Mouse (Mus musculus): ENCODE results near the gene Nphp4. TPM values are rescaled to one million over a fixed set of nuclear protein-coding genes. Genes with fewer than 3 reads are reported as not detected.

The Nphp4 gene
- 2.6 and 2.7 TPM in 2 replicates for polyA plus RNA-seq (2016; fragmentation: Nextera tagmentation; extraction: Ambion mirVana)

GRCm38 (mm10) chr4:152476427-152477023, at the start of gene Nphp4:
Nphp4 (plus strand) TSS chr4:152476706.
- peaks cover 28% of the 10 kb centered on the region for H3K27me3 ChIP-seq (replicated peaks)
- ATAC-seq (ENCODE audit: insufficient number of reproducible peaks, low FRiP score), result no peak
- H3K27ac ChIP-seq (ENCODE audit: poor library complexity, severe bottlenecking), result no peak within 1 kb of the TSS
- H3K4me2 ChIP-seq, result peak within 1 kb of the TSS; percentile 82
- no peaks in the 10 kb centered on the region for H3K36me3 ChIP-seq
- peaks cover 14% of the 10 kb centered on the region for H3K4me1 ChIP-seq (replicated peaks)
- 6% methylated on average over 18 of the region's 18 CpGs for WGBS
- peak within 1 kb of the TSS; percentile 87 for H3K9ac ChIP-seq
- H3K9me3 ChIP-seq (replicated peaks), result peaks cover 15% of the 10 kb centered on the region
- H3K4me3 ChIP-seq, result peak within 1 kb of the TSS; percentile 75

GRCm38 (mm10) chr4:152428259-152428658, 48.2 kb upstream of the Nphp4 start:
- peaks cover 15% of the 10 kb centered on the region for H3K27me3 ChIP-seq (replicated peaks)
- H3K4me3 ChIP-seq, result no peak overlapping the region
- H3K4me2 ChIP-seq, result no peak overlapping the region
- peaks cover 4% of the 10 kb centered on the region; the same call in 1 of the 2 replicates for H3K9me3 ChIP-seq (replicated peaks)
- H3K27ac ChIP-seq (ENCODE audit: poor library complexity, severe bottlenecking), result no peak overlapping the region
- no peaks in the 10 kb centered on the region for H3K4me1 ChIP-seq (replicated peaks)
- 44% methylated on average over 8 of the region's 8 CpGs for WGBS
- no peak overlapping the region for H3K9ac ChIP-seq
- ATAC-seq (ENCODE audit: insufficient number of reproducible peaks, low FRiP score), result no peak
- no peaks in the 10 kb centered on the region for H3K36me3 ChIP-seq

- H3K4me1 ChIP-seq (replicated peaks), result no peaks in the 10 kb centered on the region
Measured at GRCm38 (mm10) chr4:152432308-152432707, 44.2 kb upstream of the Nphp4 start.

GRCm38 (mm10) chr4:152434836-152435235, 41.7 kb upstream of the Nphp4 start:
- Histone ChIP-seq H3K9ac (no peak overlapping the region), H3K27me3 (replicated peaks) (peaks cover 44% of the 10 kb centered on the region), H3K9me3 (replicated peaks) (no peaks in the 10 kb centered on the region), H3K27ac (ENCODE audit: poor library complexity, severe bottlenecking) (no peak overlapping the region), H3K4me1 (replicated peaks) (no peaks in the 10 kb centered on the region), H3K4me3 (0 out of 2 replicates have a peak overlapping the region, but pooled peaks have one; percentile 7), H3K36me3 (no peaks in the 10 kb centered on the region), H3K4me2 (peak overlapping the region; percentile 60)
- 1% methylated on average over 9 of the region's 9 CpGs for WGBS
- peak; percentile 66; the same call in 1 of the 2 replicates for ATAC-seq (ENCODE audit: insufficient number of reproducible peaks, low FRiP score)

More at GRCm38 (mm10) chr4:152432308-152432707, 44.2 kb upstream of the Nphp4 start:
- Histone ChIP-seq H3K4me3 (no peak overlapping the region), H3K36me3 (no peaks in the 10 kb centered on the region), H3K9me3 (replicated peaks) (no peaks in the 10 kb centered on the region), H3K9ac (no peak overlapping the region), H3K4me2 (no peak overlapping the region), H3K27me3 (replicated peaks) (peaks cover 31% of the 10 kb centered on the region), H3K27ac (ENCODE audit: poor library complexity, severe bottlenecking) (no peak overlapping the region)
- WGBS, result 44% methylated on average over 5 of the region's 5 CpGs
- ATAC-seq (ENCODE audit: insufficient number of reproducible peaks, low FRiP score), result no peak

- Histone ChIP-seq H3K36me3 (no peaks in the 10 kb centered on the region), H3K4me3 (0 out of 2 replicates have a peak overlapping the region, but pooled peaks have one; percentile 7), H3K4me2 (peak overlapping the region; percentile 60), H3K27ac (ENCODE audit: poor library complexity, severe bottlenecking) (no peak overlapping the region), H3K27me3 (replicated peaks) (peaks cover 47% of the 10 kb centered on the region), H3K9ac (no peak overlapping the region), H3K9me3 (replicated peaks) (no peaks in the 10 kb centered on the region), H3K4me1 (replicated peaks) (no peaks in the 10 kb centered on the region)
- ATAC-seq (ENCODE audit: insufficient number of reproducible peaks, low FRiP score), result no peak
- WGBS, result 15% methylated on average over 10 of the region's 10 CpGs
Measured at GRCm38 (mm10) chr4:152435255-152435654, 41.3 kb upstream of the Nphp4 start.

GRCm38 (mm10) chr4:152440882-152441281, 35.6 kb upstream of the Nphp4 start:
- no peaks in the 10 kb centered on the region for H3K36me3 ChIP-seq
- no peak overlapping the region for H3K4me2 ChIP-seq
- no peak overlapping the region for H3K4me3 ChIP-seq
- no peak overlapping the region for H3K27ac ChIP-seq (ENCODE audit: poor library complexity, severe bottlenecking)
- WGBS, result 57% methylated on average over 9 of the region's 9 CpGs
- no peaks in the 10 kb centered on the region for H3K9me3 ChIP-seq (replicated peaks)
- H3K27me3 ChIP-seq (replicated peaks), result peaks cover 27% of the 10 kb centered on the region; the same call in 1 of the 2 replicates
- no peak overlapping the region for H3K9ac ChIP-seq
- ATAC-seq (ENCODE audit: insufficient number of reproducible peaks, low FRiP score), result no peak
- H3K4me1 ChIP-seq (replicated peaks), result no peaks in the 10 kb centered on the region

GRCm38 (mm10) chr4:152441536-152441935, 35.0 kb upstream of the Nphp4 start:
- no peaks in the 10 kb centered on the region for H3K9me3 ChIP-seq (replicated peaks)
- no peak for ATAC-seq (ENCODE audit: insufficient number of reproducible peaks, low FRiP score)
- H3K4me2 ChIP-seq, result no peak overlapping the region
- H3K27ac ChIP-seq (ENCODE audit: poor library complexity, severe bottlenecking), result no peak overlapping the region
- WGBS, result 37% methylated on average over 9 of the region's 9 CpGs
- no peak overlapping the region for H3K9ac ChIP-seq
- no peaks in the 10 kb centered on the region for H3K36me3 ChIP-seq
- no peak overlapping the region for H3K4me3 ChIP-seq
- H3K27me3 ChIP-seq (replicated peaks), result peaks cover 27% of the 10 kb centered on the region; the same call in 1 of the 2 replicates
- H3K4me1 ChIP-seq (replicated peaks), result no peaks in the 10 kb centered on the region

GRCm38 (mm10) chr4:152446178-152446577, 30.3 kb upstream of the Nphp4 start:
- Histone ChIP-seq H3K4me3 (no peak overlapping the region), H3K4me1 (replicated peaks) (no peaks in the 10 kb centered on the region), H3K27ac (ENCODE audit: poor library complexity, severe bottlenecking) (no peak overlapping the region), H3K9ac (no peak overlapping the region), H3K36me3 (no peaks in the 10 kb centered on the region), H3K4me2 (no peak overlapping the region), H3K27me3 (replicated peaks) (0 out of 2 replicates have a peak, but pooled peaks cover 3% of the 10 kb centered on the region), H3K9me3 (replicated peaks) (no peaks in the 10 kb centered on the region)
- ATAC-seq (ENCODE audit: insufficient number of reproducible peaks, low FRiP score), result no peak
- WGBS, result 67% methylated on average over 10 of the region's 10 CpGs

- no peak for ATAC-seq (ENCODE audit: insufficient number of reproducible peaks, low FRiP score)
- H3K4me3 ChIP-seq, result no peak overlapping the region
- H3K27me3 ChIP-seq (replicated peaks), result no peaks in the 10 kb centered on the region
- H3K36me3 ChIP-seq, result no peaks in the 10 kb centered on the region
- H3K27ac ChIP-seq (ENCODE audit: poor library complexity, severe bottlenecking), result no peak overlapping the region
- WGBS, result 74% methylated on average over 22 of the region's 22 CpGs
- no peak overlapping the region for H3K9ac ChIP-seq
- H3K4me1 ChIP-seq (replicated peaks), result no peaks in the 10 kb centered on the region
- H3K9me3 ChIP-seq (replicated peaks), result 0 out of 2 replicates have a peak, but pooled peaks cover 4% of the 10 kb centered on the region
- H3K4me2 ChIP-seq, result no peak overlapping the region
Measured at GRCm38 (mm10) chr4:152447731-152448665, 28.5 kb upstream of the Nphp4 start.

- no peaks in the 10 kb centered on the region for H3K4me1 ChIP-seq (replicated peaks)
- no peak overlapping the region for H3K27ac ChIP-seq (ENCODE audit: poor library complexity, severe bottlenecking)
- H3K36me3 ChIP-seq, result no peaks in the 10 kb centered on the region
- ATAC-seq (ENCODE audit: insufficient number of reproducible peaks, low FRiP score), result no peak
- H3K9me3 ChIP-seq (replicated peaks), result 0 out of 2 replicates have a peak, but pooled peaks cover 4% of the 10 kb centered on the region
- H3K4me3 ChIP-seq, result no peak overlapping the region
- H3K9ac ChIP-seq, result no peak overlapping the region
- no peaks in the 10 kb centered on the region for H3K27me3 ChIP-seq (replicated peaks)
- H3K4me2 ChIP-seq, result no peak overlapping the region
- 65% methylated on average over 8 of the region's 8 CpGs for WGBS
Measured at GRCm38 (mm10) chr4:152448666-152449018, 27.9 kb upstream of the Nphp4 start.

GRCm38 (mm10) chr4:152451371-152451770, 25.1 kb upstream of the Nphp4 start:
- no peaks in the 10 kb centered on the region for H3K36me3 ChIP-seq
- no peaks in the 10 kb centered on the region for H3K27me3 ChIP-seq (replicated peaks)
- 0 out of 2 replicates have a peak, but pooled peaks cover 4% of the 10 kb centered on the region for H3K9me3 ChIP-seq (replicated peaks)
- H3K4me3 ChIP-seq, result no peak overlapping the region
- H3K9ac ChIP-seq, result no peak overlapping the region
- peaks cover 2% of the 10 kb centered on the region; the same call in 1 of the 2 replicates for H3K4me1 ChIP-seq (replicated peaks)
- H3K4me2 ChIP-seq, result no peak overlapping the region
- no peak overlapping the region for H3K27ac ChIP-seq (ENCODE audit: poor library complexity, severe bottlenecking)
- ATAC-seq (ENCODE audit: insufficient number of reproducible peaks, low FRiP score), result no peak
- WGBS, result 78% methylated on average over 6 of the region's 6 CpGs
